Comparison of ENCODE assay signal across 29 mouse cellular contexts in the genomic region with DNA sequence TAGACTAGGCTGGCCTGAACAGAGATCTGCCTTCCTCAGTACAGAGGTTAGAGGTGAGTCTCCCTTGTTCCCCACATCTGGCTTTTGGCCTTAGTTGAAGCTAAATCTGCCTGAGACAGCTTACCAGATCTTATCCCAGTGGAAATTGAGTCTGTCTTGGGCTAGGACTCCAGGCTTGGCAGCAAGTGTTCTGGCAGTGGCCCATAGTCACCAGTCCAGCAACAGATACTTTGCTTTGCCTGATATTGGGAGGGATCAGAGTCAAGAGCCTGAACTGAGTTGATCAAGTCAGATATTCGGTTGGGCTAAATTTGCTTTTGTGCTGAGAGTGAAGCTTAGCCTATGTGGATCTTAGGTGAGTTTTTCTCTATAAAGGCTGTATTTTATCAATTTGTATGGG. TPM values are rescaled to one million over a fixed set of nuclear protein-coding genes. Genes with fewer than 3 reads are reported as not detected.
DNase-seq lines count a peak whose midpoint lies in the region; ATAC-seq lines count a peak whose summit lies in the region.
"Had no signal": no experiment of that assay in that cellular context is flagged by ENCODE, and none has a peak within 500 bp of the region (broad histone marks: within the 10 kb centered on the region; RNA-seq: fewer than 3 reads in every experiment).

No protein-coding gene starts in this region.

- ATAC-seq in liver, embryonic 11.5 days (replicated peaks; ENCODE audit: low FRiP score), result no peak
- ATAC-seq: activated CD4-positive, CD25-positive, alpha-beta regulatory T cell, adult 4 months; hindbrain, embryonic 16.5 days had no signal

- no peak overlapping the region for H3K4me3 ChIP-seq in liver, embryonic 11.5 days (ENCODE audit: low read depth, low read length)
- H3K4me3 ChIP-seq: embryonic facial prominence, embryonic 10.5 days; embryonic facial prominence, embryonic 15.5 days; forebrain, embryonic 12.5 days; heart, embryonic 12.5 days; liver, embryonic 13.5 days had no signal

- peaks cover 60% of the 10 kb centered on the region for H3K36me3 ChIP-seq in liver, embryonic 11.5 days (ENCODE audit: control insufficient read depth, insufficient read depth, low read length)

- no peak overlapping the region for H3K9ac ChIP-seq in liver, embryonic 11.5 days (ENCODE audit: low read depth, low read length)
- H3K9ac ChIP-seq: embryonic facial prominence, embryonic 15.5 days; forebrain, embryonic 12.5 days; heart, embryonic 12.5 days; liver, embryonic 13.5 days had no signal

- H3K9me3 ChIP-seq in liver, embryonic 11.5 days (ENCODE audit: control insufficient read depth, low read length), result no peaks in the 10 kb centered on the region
- H3K9me3 ChIP-seq: embryonic facial prominence, embryonic 10.5 days; embryonic facial prominence, embryonic 15.5 days; forebrain, embryonic 12.5 days; heart, embryonic 12.5 days; liver, embryonic 13.5 days had no signal

- no peak overlapping the region for H3K4me2 ChIP-seq in liver, embryonic 11.5 days
- H3K4me2 ChIP-seq: embryonic facial prominence, embryonic 15.5 days; forebrain, embryonic 12.5 days; heart, embryonic 12.5 days; liver, embryonic 13.5 days had no signal

- peak; percentile 60 for DNase-seq in gastrocnemius, adult 18-20 months (ENCODE audit: low spot score)
- no peak for DNase-seq in gastrocnemius, postnatal 4 days (ENCODE audit: low spot score in 2 of 2)
- DNase-seq in liver, embryonic 11.5 days (ENCODE audit: low spot score), result no peak
- DNase-seq in liver (no peak), adipocyte (ENCODE audit: low spot score) (peak; percentile 51)
- DNase-seq in skeletal muscle tissue, adult 2 months (ENCODE audit: low read depth, low spot score), result peak; percentile 61
- DNase-seq in kidney, postnatal 4 days, result no peak
- no peak for DNase-seq in left cerebral cortex, adult 18-20 months (ENCODE audit: low spot score in 2 of 2)
- DNase-seq: adrenal gland, adult 8-10 months; cerebellum, adult 8-10 months; cerebellum, postnatal 25 days; kidney, adult 2 months; kidney, postnatal 36 days; liver, embryonic 13.5 days; lung, adult 2 months; lung, postnatal 10 days; midbrain, embryonic 14.5 days; retina, postnatal 1 day; right cerebral cortex, postnatal 14 days; spleen, adult 18-20 months; thymus, adult 18-20 months; thymus, postnatal 25 days had no signal

- H3K27ac ChIP-seq in liver, embryonic 11.5 days (ENCODE audit: low read depth, low read length), result peak overlapping the region; percentile 10; the same call in 1 of the 2 replicates
- H3K27ac ChIP-seq: embryonic facial prominence, embryonic 10.5 days; embryonic facial prominence, embryonic 15.5 days; forebrain, embryonic 12.5 days; liver, embryonic 13.5 days; macrophage had no signal

- no peaks in the 10 kb centered on the region for H3K27me3 ChIP-seq in liver, embryonic 11.5 days (replicated peaks; ENCODE audit: control insufficient read depth, insufficient read depth, low read length)
- H3K27me3 ChIP-seq: embryonic facial prominence, embryonic 15.5 days; forebrain, embryonic 12.5 days; heart, embryonic 12.5 days; liver, embryonic 13.5 days had no signal

- peaks cover 29% of the 10 kb centered on the region for H3K4me1 ChIP-seq in liver, embryonic 11.5 days (replicated peaks; ENCODE audit: control insufficient read depth, insufficient read depth, low read length)

- WGBS in liver, embryonic 11.5 days, result 92% methylated on average over 1 of the region's 1 CpGs

RNA-seq across cellular contexts. Expression of a gene that starts 9.6 kb away (rescaled TPM):
- total RNA-seq in gastrocnemius, adult 18-20 months (2021), result 100 to 1,000 TPM; 767 to 782 TPM
- 1,000 to 10,000 TPM; 1,547 to 1,580 TPM for total RNA-seq in gastrocnemius, postnatal 4 days (2021)
- 1,414 and 1,515 TPM in 2 replicates for polyA plus RNA-seq in liver, embryonic 11.5 days (2014; fragmentation: Nextera tagmentation; extraction: Ambion mirVana)
- total RNA-seq in left cerebral cortex, adult 18-20 months (2021), result 100 to 1,000 TPM; 776 to 777 TPM

RNA-seq across cellular contexts. Expression of a gene that starts 9.6 kb away (rescaled TPM):
- total RNA-seq in gastrocnemius, adult 18-20 months (2021), result 1 to 10 TPM; 6.2 to 8.2 TPM
- total RNA-seq in gastrocnemius, postnatal 4 days (2021), result 10 to 100 TPM; 14.3 to 16.8 TPM
- 18.2 and 18.7 TPM in 2 replicates for polyA plus RNA-seq in liver, embryonic 11.5 days (2014; fragmentation: Nextera tagmentation; extraction: Ambion mirVana)
- 10 to 100 TPM; 31.7 to 35.0 TPM for total RNA-seq in left cerebral cortex, adult 18-20 months (2021)

Comparison
In these comparisons a context has a peak if more than half of its experiments do, and no peak if none do; other contexts are left out.
1. DNase-seq: peak in gastrocnemius, adult 18-20 months (single experiment), adipocyte (single experiment) and skeletal muscle tissue, adult 2 months (single experiment); none in gastrocnemius, postnatal 4 days (0 of 2), liver, embryonic 11.5 days (single experiment), liver (single experiment), kidney, postnatal 4 days (0 of 2) and left cerebral cortex, adult 18-20 months (0 of 2).